Mouse (Mus musculus) embryo, embryonic 10.5 days (tissue): ENCODE measurements at regions not wholly inside any gene's neighbourhood (a gene's known extent, or its start where the extent isn't known, plus 50 kb on each side); places are given as distances from the start of the nearest gene placed in this dataset.

ENCODE experiments used
- DNase-seq: peaks from one replicate; pipeline ENCODE4 v3.0.0-alpha.2; 2015; ENCODE audit warnings: low spot score

DNA sequence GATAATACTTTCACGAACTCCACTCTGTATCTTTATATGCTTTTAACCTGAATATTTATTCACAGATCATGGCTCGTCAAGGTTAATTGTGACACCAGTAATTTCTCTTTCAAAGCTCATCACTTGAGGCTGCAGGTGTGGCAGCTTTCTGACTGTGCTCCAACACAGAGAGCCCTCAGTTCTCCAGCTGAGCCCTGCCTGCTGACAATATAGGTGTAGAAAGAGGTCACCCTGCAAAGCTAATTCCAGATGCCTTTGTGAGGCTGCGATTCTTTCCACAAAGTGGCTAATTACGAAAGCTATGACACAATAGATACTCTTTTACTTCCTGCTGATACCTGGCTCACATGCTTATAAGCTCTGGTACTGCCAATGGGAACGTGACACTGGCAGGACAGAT, 64.0 kb downstream of the Slitrk5 start:
- no peak for DNase-seq

GRCm38 (mm10) chr14:111763616-111764015, 88.7 kb downstream of the Slitrk5 start:
- DNase-seq, result no peak

DNA sequence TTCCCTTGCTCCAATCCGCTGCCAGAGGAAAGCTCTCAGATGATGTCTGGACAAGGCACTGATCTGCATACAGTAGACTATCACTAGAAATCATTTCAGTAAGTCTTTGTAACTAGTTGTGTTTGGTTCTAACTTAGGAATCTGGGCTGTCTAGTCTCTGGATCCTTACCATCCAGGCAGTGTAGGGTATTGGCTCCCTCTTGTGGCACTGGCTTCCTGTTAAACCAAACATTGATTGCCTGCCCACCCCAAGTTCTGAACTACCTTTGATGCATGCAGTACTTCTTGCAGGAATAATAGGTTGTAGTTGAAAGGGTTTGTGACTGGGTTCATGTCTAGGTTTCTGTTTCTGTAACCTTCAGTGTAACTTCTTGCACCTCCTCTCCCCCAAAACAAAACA, 103.3 kb downstream of the Slitrk5 start:
- peak; percentile 19 for DNase-seq

GRCm38 (mm10) chr14:111808025-111808424, 133.1 kb downstream of the Slitrk5 start:
- no peak for DNase-seq

DNA sequence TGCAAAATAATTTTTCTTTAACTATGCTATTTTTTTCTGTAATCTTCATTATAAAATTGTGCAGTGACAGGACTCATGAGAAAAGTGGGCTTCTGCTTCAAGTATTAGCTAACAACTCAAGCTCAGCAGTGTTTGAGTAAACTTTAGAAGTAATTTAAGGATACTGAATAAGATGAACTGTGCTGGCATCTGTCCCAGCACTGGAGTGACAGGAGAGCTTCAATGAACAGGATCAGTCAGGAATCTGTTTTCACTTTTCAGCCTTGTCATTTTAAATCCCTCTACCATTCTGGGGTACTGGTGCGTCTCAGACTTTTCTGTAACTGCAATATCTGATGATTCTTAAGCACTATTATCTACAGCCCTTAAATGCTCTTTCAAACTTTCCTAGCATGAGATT, 135.0 kb downstream of the Slitrk5 start:
- DNase-seq, result no peak

DNA sequence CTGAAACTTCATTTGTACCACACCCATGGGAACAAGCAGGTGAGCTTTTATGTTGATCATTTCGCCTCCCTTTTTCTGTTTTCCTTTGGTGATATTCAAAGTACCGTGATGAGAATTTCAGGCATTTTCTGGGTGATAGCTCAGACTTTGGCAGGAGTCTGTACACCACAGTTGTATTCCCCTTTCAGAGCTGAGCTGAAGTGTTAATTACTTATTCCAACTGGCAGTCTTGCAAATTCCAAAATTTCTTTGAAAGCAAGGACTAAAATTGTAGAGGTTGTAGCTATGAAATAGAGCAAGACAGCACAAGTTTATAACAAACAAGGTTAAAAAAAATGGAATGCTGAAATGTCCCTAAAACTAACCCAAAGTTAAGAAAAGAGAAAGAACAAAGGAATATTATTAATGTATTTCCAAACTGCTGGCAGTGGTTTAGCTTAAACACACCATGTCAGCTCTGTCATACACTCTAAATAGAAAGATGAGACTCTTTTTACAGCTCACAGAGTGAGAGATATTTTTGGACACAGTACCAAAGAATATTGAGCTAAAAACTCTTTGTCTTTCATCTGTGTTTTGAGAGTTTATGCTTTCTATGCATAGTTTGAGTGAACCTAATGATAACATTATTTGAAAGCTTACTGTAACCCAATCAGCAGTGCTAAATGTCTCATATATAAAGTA, 147.3 kb downstream of the Slitrk5 start:
- DNase-seq, result no peak
